Mouse (Mus musculus): ENCODE data around the gene AU040320. TPM values are rescaled to one million over a fixed set of nuclear protein-coding genes. Genes with fewer than 3 reads are reported as not detected.
A peak's percentile ranks its signal among the peaks of the same experiment; 100 is the strongest.

AU040320 gene
- 37.0 and 38.7 TPM in 2 replicates for polyA plus RNA-seq (2015; fragmentation: Nextera tagmentation; extraction: Ambion mirVana)

GRCm38 (mm10) chr4:126753268-126754230, at the start of gene AU040320, which contains the start of gene Ncdn:
AU040320 (plus strand) TSS chr4:126753544.
Ncdn (minus strand) TSS chr4:126753438.
- H3K4me1 ChIP-seq (replicated peaks): peaks cover 56% of the 10 kb centered on the region

DNA sequence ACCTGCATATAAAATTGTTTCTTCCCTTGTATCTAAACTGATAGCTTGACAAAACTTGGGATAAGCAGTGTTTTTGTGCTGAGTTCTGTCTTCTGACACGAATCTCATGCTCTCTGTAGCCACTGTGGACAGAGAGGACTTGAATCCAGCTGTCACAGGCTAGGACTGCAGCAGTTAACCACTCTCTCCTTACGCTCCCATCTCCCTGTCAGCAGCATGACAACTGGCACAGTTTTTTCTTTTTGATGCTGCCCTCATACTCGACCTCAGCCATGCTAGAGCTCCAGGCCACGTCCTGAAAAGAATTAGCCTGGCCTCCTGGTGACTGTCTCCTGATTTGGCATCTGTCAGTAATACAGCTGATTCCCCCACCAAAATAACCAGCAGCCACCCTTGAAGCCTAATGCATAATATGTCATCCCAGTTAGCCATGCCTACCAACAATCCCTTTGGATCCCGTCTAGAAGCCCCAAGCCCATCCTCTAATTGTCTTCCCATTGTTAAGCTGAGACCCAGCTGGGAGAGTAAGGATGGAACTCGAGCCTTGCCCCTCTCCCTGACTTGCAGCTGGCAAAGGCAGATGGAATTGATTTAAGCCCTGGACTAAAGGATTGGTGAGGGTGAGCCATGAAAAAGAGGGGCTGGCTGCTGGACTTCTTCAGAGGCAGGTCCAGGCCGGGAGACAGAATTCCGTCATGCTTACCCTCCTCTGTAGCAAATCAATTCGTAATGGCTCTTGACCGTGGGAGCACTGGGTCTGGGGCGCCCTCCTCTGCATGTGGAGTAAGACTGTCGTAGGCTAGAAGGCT, 46.5 kb upstream of the AU040320 start:
- Histone ChIP-seq H3K36me3 (peaks cover 71% of the 10 kb centered on the region), H3K27me3 (no peaks in the 10 kb centered on the region), H3K4me3 (replicated peaks) (no peak overlapping the region), H3K27ac (peak overlapping the region; percentile 58), H3K4me2 (replicated peaks) (no peak overlapping the region), H3K4me1 (replicated peaks) (peaks cover 21% of the 10 kb centered on the region), H3K9ac (replicated peaks) (no peak overlapping the region), H3K9me3 (no peaks in the 10 kb centered on the region)
- 47% methylated on average over 12 of the region's 12 CpGs for WGBS
- peak; percentile 96 for ATAC-seq

More at GRCm38 (mm10) chr4:126753268-126754230, at the start of gene AU040320, which contains the start of gene Ncdn:
- Histone ChIP-seq H3K27me3 (no peaks in the 10 kb centered on the region), H3K27ac (peak within 1 kb of the TSS; percentile 95), H3K4me2 (replicated peaks) (peak within 1 kb of the TSS; percentile 99), H3K9ac (replicated peaks) (peak within 1 kb of the TSS; percentile 92), H3K36me3 (peaks cover 25% of the 10 kb centered on the region), H3K4me3 (replicated peaks) (peak within 1 kb of the TSS; percentile 85), H3K9me3 (no peaks in the 10 kb centered on the region)
- ATAC-seq: peak; percentile 98
- under 1% methylated on average over 59 of the region's 71 CpGs for WGBS

- Histone ChIP-seq H3K4me2 (replicated peaks) (no peak overlapping the region; the same call in 1 of the 2 replicates), H3K9ac (replicated peaks) (no peak overlapping the region), H3K4me3 (replicated peaks) (no peak overlapping the region), H3K27ac (peak overlapping the region; percentile 45), H3K27me3 (no peaks in the 10 kb centered on the region), H3K36me3 (peaks cover 70% of the 10 kb centered on the region), H3K4me1 (replicated peaks) (peaks cover 21% of the 10 kb centered on the region), H3K9me3 (no peaks in the 10 kb centered on the region)
- ATAC-seq: no peak
- 39% methylated on average over 5 of the region's 5 CpGs for WGBS
Measured at GRCm38 (mm10) chr4:126707439-126707826, 45.9 kb upstream of the AU040320 start.

GRCm38 (mm10) chr4:126732111-126732510, 21.2 kb upstream of the AU040320 start:
- Histone ChIP-seq H3K9me3 (no peaks in the 10 kb centered on the region), H3K36me3 (no peaks in the 10 kb centered on the region), H3K4me2 (replicated peaks) (peak overlapping the region; percentile 45), H3K9ac (replicated peaks) (no peak overlapping the region), H3K27me3 (peaks cover 85% of the 10 kb centered on the region), H3K27ac (no peak overlapping the region), H3K4me1 (replicated peaks) (peaks cover 28% of the 10 kb centered on the region), H3K4me3 (replicated peaks) (peak overlapping the region; percentile 26)
- ATAC-seq: no peak
- WGBS: 3% methylated on average over 18 of the region's 18 CpGs

GRCm38 (mm10) chr4:126732531-126733380, 20.6 kb upstream of the AU040320 start:
- ATAC-seq: no peak

GRCm38 (mm10) chr4:126734001-126734603, 19.2 kb upstream of the AU040320 start:
- 1% methylated on average over 16 of the region's 16 CpGs for WGBS
- Histone ChIP-seq H3K36me3 (no peaks in the 10 kb centered on the region), H3K27me3 (peaks cover 99% of the 10 kb centered on the region), H3K4me2 (replicated peaks) (peak overlapping the region; percentile 44), H3K9ac (replicated peaks) (no peak overlapping the region), H3K27ac (no peak overlapping the region), H3K9me3 (no peaks in the 10 kb centered on the region), H3K4me3 (replicated peaks) (peak overlapping the region; percentile 34), H3K4me1 (replicated peaks) (peaks cover 28% of the 10 kb centered on the region)
- ATAC-seq: no peak

More at GRCm38 (mm10) chr4:126732531-126733380, 20.6 kb upstream of the AU040320 start:
- no peak overlapping the region for H3K9ac ChIP-seq (replicated peaks)
- no peaks in the 10 kb centered on the region for H3K36me3 ChIP-seq
- peak overlapping the region; percentile 45 for H3K4me2 ChIP-seq (replicated peaks)
- 3% methylated on average over 26 of the region's 26 CpGs for WGBS
- peaks cover 92% of the 10 kb centered on the region for H3K27me3 ChIP-seq
- H3K27ac ChIP-seq: no peak overlapping the region
- H3K4me1 ChIP-seq (replicated peaks): peaks cover 28% of the 10 kb centered on the region
- no peaks in the 10 kb centered on the region for H3K9me3 ChIP-seq
- H3K4me3 ChIP-seq (replicated peaks): peak overlapping the region; percentile 26

- WGBS: 2% methylated on average over 50 of the region's 51 CpGs
- peaks cover 100% of the 10 kb centered on the region for H3K27me3 ChIP-seq
- H3K4me1 ChIP-seq (replicated peaks): peaks cover 28% of the 10 kb centered on the region
- no peaks in the 10 kb centered on the region for H3K9me3 ChIP-seq
- H3K4me2 ChIP-seq (replicated peaks): peak overlapping the region; percentile 44
- peak; percentile 48; the same call in 1 of the 2 replicates for ATAC-seq
- no peaks in the 10 kb centered on the region for H3K36me3 ChIP-seq
- H3K27ac ChIP-seq: no peak overlapping the region
- peak overlapping the region; percentile 48; the same call in 1 of the 2 replicates for H3K9ac ChIP-seq (replicated peaks)
- peak overlapping the region; percentile 34 for H3K4me3 ChIP-seq (replicated peaks)
Measured at GRCm38 (mm10) chr4:126734700-126735381, 18.5 kb upstream of the AU040320 start.

DNA sequence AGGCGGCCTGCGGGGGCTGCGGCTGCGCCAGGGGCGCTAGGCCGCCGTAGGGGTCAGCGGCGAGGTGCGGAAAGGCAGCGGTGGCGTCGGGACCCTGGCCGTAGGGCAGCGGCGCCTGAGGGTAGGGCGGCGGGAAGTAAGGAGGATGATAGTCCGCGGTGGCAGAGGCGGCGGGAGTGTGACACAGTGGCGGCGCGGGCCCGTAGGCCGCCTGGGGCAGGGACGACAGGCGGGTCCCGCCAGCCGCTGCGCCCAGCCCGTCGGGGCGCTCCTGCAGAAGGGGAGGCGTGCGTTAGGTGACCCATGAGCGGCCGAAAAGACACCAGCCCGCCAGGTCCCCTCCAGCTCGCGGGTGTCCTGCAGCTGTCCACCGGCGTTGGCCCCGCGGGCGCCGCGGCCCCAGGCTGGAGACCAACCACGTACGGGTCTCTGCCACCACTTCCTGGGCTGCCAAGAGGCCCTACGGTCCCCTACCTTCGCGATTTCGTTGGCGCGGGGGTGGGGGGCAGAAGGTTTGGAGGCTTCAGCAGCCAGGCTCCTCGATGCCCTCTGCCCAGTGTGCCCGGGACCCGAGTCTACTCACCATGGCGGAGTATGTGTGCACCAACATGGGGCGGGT, 17.9 kb upstream of the AU040320 start:
- Histone ChIP-seq H3K27ac (no peak overlapping the region), H3K27me3 (peaks cover 100% of the 10 kb centered on the region), H3K4me1 (replicated peaks) (peaks cover 28% of the 10 kb centered on the region), H3K36me3 (no peaks in the 10 kb centered on the region), H3K4me3 (replicated peaks) (peak overlapping the region; percentile 34), H3K9me3 (no peaks in the 10 kb centered on the region), H3K4me2 (replicated peaks) (peak overlapping the region; percentile 44), H3K9ac (replicated peaks) (peak overlapping the region; percentile 53; the same call in 1 of the 2 replicates)
- WGBS: 2% methylated on average over 46 of the region's 62 CpGs
- peak; percentile 65 for ATAC-seq

DNA sequence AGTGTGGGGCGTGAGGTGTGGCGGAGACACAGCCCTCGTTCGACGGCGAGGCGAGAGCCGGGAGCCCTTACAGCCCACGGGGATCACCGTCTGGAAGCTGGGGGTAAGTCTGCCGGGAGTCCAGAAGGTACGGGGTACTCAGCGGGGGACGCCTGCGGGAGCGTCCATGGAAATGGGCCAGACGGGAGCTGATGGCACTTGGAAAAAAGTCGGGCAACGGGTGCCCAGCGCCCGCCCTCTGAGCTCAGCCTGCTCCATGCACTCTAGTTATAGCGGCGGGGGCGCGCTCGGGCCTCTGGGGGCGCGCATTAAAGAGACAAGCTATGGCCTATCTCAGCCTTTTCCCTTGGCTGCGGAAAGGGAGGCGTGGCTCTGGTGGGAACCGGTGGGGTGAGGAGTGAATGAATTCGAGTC, 17.3 kb upstream of the AU040320 start, which contains the start of gene Tfap2e:
Gene Tfap2e (minus strand): TSS at position 240 of the 414 bp plus-strand sequence.
- Histone ChIP-seq H3K36me3 (no peaks in the 10 kb centered on the region), H3K4me1 (replicated peaks) (peaks cover 28% of the 10 kb centered on the region), H3K4me3 (replicated peaks) (peak within 1 kb of the TSS; percentile 34), H3K4me2 (replicated peaks) (peak within 1 kb of the TSS; percentile 44), H3K27me3 (peaks cover 99% of the 10 kb centered on the region), H3K9ac (replicated peaks) (peak within 1 kb of the TSS; percentile 53), H3K9me3 (no peaks in the 10 kb centered on the region), H3K27ac (no peak within 1 kb of the TSS)
- WGBS: under 1% methylated on average over 32 of the region's 32 CpGs
- peak; percentile 62 for ATAC-seq

Measured in midbrain, embryonic 13.5 days (tissue).